In the genomic region with DNA sequence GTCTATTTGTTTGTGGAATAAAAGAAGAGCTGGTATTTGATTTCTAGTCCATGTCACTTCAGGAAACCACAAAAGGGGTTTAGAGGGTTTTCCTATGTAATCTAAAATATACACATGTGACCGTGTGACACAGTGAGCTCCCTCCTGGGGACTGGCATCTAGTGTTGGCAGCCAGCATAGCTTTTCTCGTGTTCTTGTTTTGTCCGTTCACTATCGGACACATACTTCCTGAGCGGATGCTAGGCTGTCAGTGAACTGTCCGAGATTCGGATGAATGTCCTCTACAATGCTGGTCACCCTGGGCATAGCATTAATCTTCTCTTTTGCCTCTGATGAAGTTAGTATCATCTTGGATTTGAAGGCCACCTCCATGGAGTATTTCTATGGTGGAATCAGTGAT, we compare ENCODE assay signal across 14 mouse cellular contexts.
"Had no signal": no experiment of that assay in that cellular context is flagged by ENCODE, and none has a peak within 500 bp of the region (broad histone marks: within the 10 kb centered on the region; RNA-seq: fewer than 3 reads in every experiment).

No protein-coding gene starts in this region.

- H3K4me3 ChIP-seq: kidney, embryonic 15.5 days; left cerebral cortex, adult 2 months had no signal

- H3K9me3 ChIP-seq: kidney, embryonic 15.5 days had no signal

- H3K9ac ChIP-seq: kidney, embryonic 15.5 days; liver, embryonic 14.5 days had no signal

- DNase-seq: kidney, adult 11 months; kidney, postnatal 10 days; kidney, postnatal 4 days; layer of hippocampus, postnatal 36 days; lung, adult 18-20 months; lung, postnatal 10 days; lung, postnatal 4 days; midbrain, embryonic 14.5 days; thymus, adult 18-20 months; thymus, postnatal 36 days had no signal

- H3K27ac ChIP-seq: left cerebral cortex, adult 2 months; liver, embryonic 14.5 days had no signal

- H3K4me2 ChIP-seq: kidney, embryonic 15.5 days; midbrain, embryonic 11.5 days had no signal

- H3K27me3 ChIP-seq: kidney, embryonic 15.5 days had no signal
